Mouse (Mus musculus) kidney, postnatal 10 days (tissue): Measurements from ENCODE around the gene Zdhhc12.
A peak's percentile ranks its signal among the peaks of the same experiment; 100 is the strongest.
"Not testable (repeated sequence)": the region's sequence is repeated elsewhere in the genome, so short reads cannot be mapped to it uniquely, and the experiment has no call there.

Experiments used
- DNase-seq: peaks from one replicate; pipeline ENCODE4 v3.0.0; 2021; ENCODE audit warnings: mixed read lengths

The Zdhhc12 gene

GRCm38 (mm10) chr2:30062249-30063093 lies 31.0 kb downstream of the Zdhhc12 start:
- peak; percentile 73 for DNase-seq

GRCm38 (mm10) chr2:30061215-30062166 lies 32.0 kb downstream of the Zdhhc12 start:
- peak; percentile 68 for DNase-seq

GRCm38 (mm10) chr2:30058418-30058817 lies 35.0 kb downstream of the Zdhhc12 start:
- no peak for DNase-seq

GRCm38 (mm10) chr2:30057223-30057904 lies 36.1 kb downstream of the Zdhhc12 start, which contains the start of gene Set:
Gene Set, plus strand, starts transcription at chr2:30057378.
- DNase-seq, result no peak

GRCm38 (mm10) chr2:30056736-30057135 lies 36.7 kb downstream of the Zdhhc12 start:
- DNase-seq, result no peak

- DNase-seq, result not testable (repeated sequence)
Measured at GRCm38 (mm10) chr2:30055310-30055709, 38.1 kb downstream of the Zdhhc12 start.

- no peak for DNase-seq
Measured at GRCm38 (mm10) chr2:30051992-30052761, 41.3 kb downstream of the Zdhhc12 start.

- no peak for DNase-seq
Measured at GRCm38 (mm10) chr2:30049831-30050230, 43.6 kb downstream of the Zdhhc12 start.

GRCm38 (mm10) chr2:30048699-30049388 lies 44.6 kb downstream of the Zdhhc12 start, which contains the start of gene Wdr34:
Gene Wdr34, minus strand, starts transcription at chr2:30048881.
- DNase-seq, result peak; percentile 99

- peak; percentile 35 for DNase-seq
Measured at GRCm38 (mm10) chr2:30048101-30048501, 45.3 kb downstream of the Zdhhc12 start.

GRCm38 (mm10) chr2:30047127-30047526 lies 46.3 kb downstream of the Zdhhc12 start:
- DNase-seq, result no peak

GRCm38 (mm10) chr2:30044550-30044949 lies 48.9 kb downstream of the Zdhhc12 start:
- DNase-seq, result no peak

GRCm38 (mm10) chr2:30042445-30042844 lies 51.0 kb downstream of the Zdhhc12 start:
- DNase-seq, result peak; percentile 93
